Mouse (Mus musculus) kidney, postnatal 10 days (tissue): ENCODE measurements around the gene Arhgef16.
A peak's percentile ranks its signal among the peaks of the same experiment; 100 is the strongest.

ENCODE experiments used
- DNase-seq: peaks from one replicate; pipeline ENCODE4 v3.0.0; 2021; ENCODE audit warnings: mixed read lengths

Gene Arhgef16

DNA sequence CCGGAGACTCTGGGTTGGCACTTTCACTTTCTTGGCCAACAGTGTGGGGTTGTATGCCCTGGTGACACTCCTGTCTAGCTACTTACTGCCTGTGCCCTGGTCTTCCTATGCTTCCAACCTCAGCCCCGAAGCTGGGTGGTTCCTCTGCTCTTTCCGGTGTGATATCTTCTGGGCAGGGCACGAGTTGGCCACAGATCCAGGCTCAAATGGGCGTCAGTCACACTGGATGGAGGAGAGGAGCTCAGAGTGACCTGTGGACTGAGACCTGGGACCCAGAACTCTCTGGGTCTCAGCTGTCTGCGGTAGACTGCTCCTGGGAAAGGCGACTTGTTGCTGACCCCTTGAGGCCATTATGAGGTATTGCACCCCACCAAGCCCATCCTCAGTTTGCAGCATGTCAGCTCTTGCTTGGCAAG, at the start of gene Arhgef16:
TSS of gene Arhgef16 (minus strand) at position 211 of the 416 bp plus-strand sequence.
- DNase-seq: peak; percentile 69

DNA sequence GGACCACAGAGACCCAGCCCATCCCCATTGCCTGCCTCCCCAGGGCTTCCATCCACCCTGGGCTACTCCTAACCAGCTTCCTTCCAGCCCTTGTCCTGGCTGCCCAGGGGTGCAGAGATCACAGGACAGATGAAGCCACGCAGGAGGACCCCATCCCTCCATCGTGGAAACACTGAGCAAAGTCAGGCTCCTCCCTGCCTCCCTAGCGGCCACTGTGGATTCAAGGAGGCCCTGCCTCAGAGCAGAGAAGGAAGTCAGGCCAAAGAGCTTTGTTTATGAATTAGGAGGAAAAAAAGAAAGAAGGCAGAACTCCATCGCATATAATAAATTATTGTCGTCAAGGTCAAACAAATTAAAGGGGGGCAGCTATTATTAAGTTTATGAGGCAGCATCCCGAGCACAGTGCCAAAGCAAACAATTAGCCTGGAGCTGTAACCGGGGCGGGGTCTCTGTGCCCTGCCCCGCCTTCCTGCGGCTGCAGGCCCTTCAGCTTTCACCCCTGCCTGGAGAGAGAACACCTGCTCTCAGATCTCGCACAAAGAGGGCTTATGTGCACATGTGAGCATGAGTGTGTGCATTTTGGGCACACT, 46.8 kb upstream of the Arhgef16 start:
- peak; percentile 79 for DNase-seq

DNA sequence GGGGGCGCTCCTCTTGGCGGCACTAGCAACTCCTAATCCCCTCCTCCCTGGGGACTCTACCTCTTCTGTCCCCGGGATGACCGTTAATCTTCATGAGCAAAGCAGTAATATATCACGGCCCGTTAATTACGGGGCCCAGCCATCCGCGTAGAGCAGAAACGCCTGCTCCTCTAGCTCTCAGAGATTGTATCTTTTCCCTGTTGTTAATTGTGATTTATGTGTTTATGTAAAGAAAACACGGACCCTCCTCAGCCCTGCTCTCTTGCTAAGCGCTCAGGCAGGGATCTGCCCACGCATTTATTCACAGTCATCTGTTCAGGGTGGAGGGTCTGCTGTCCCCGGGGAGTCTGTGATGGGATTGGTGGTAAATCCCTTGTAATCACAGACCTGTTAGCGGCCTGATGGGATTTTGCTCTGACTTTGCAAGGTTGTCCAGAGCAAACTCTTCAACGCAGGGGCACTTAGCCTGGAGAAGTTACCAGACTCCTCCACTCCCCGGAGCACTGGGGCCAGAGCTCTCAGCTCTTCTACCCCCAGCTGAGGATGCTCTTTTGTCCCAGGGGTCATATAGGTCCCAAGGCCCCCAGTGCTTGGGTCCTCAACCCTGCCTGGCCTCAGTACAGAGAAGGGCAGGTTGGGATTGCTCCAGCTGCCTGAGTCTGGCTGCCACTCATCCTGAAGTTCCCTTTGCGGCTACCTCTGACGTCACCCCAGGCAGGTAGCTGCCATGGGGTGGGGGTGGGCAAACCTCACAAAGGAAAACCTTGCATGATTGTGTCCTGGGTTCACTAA, 45.5 kb upstream of the Arhgef16 start:
- peak; percentile 34 for DNase-seq

DNA sequence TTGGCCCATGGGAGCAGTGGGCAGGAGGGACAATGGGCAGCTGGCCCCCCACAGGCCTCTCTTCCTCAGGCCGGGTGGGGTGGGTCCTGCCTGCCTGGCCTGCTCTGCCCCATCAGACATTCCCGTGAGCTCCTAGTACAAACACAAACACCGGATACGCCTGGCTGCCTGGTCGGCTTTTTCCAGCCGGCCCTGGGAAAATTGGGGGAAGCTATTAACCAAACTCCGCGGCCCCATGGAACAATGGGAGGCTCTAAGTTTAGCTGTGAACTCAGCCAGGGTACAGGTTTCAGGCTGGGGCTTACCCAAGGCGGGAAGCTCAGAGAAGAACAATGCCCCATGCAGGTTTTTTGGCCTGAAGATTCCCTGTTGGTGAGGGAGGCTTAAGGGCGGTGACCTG, 35.2 kb upstream of the Arhgef16 start:
- DNase-seq: peak; percentile 70

DNA sequence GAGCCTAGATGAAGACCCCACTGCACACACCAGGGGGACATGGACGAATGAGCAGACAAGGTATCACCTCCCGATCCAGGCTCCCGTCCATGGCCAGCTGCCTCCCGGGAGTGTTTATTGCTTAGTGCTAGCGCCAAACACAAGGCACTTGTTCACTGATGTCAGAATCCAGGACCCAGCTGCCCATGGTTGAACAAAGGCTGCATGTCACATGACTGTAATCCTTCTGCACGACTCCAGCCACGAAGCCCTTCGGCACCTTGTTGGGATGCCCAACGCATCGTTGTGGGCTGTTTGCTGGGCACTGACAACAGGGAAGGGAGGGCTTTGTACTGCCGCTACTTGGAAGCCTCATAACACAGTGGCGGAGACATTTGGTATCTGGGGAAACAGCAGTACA, 34.3 kb upstream of the Arhgef16 start, which contains the start of gene B230104I21Rik:
TSS of gene B230104I21Rik (plus strand) at position 367 of the 400 bp plus-strand sequence.
- DNase-seq: no peak

DNA sequence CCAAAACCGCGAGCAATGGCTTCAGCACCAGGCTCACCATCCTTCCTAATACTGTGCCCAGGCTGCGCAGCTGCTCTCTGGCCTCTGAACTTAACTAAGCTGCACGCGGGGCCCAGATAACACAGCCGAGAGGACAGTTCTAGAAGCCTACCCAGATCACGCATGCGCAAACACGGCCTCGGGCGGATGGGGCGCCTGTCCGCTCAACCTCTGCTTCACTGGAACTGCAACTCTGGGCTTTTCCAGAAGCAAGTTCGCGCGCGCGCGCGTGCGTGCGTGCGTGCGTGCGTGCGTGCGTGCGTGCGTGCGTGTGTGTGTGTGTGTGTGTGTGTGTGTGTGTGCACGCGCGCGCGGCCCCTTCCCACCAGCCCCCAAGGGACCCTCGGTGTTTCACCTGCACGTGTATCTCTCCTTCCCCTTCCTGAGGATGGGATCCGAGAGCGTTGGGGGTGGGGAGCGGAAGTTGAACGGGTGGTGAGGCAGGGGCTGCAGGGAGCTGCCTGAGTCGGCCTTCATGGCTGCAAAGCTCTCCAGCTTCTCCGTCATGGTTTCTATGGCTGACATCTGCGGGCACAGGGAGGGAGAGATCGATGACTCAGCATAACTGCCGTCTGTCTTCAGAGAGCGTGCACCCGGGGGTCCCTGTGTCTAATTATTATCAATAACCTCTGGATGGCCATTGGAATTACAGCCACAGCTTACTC, 33.4 kb upstream of the Arhgef16 start:
- peak; percentile 47 for DNase-seq

DNA sequence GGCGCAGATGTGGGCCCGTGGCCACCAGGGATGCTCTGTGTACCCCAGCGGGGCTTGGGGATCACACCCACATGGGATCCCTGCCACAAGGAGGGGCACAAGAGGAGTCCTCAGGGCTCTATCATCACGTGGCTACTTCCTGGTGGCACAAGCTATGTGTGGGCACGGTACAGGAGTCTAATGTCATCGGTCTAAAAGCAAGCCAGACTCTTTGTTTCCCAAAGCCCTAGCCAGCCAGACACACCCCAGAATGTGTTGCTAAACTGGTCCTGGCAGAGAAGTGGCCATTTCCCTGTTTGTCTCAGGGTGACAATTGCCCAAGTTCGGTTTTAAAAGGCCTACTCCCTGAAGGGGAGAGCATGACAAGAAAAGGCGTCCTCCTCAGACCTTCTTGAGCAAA, 31.8 kb upstream of the Arhgef16 start:
- no peak for DNase-seq

DNA sequence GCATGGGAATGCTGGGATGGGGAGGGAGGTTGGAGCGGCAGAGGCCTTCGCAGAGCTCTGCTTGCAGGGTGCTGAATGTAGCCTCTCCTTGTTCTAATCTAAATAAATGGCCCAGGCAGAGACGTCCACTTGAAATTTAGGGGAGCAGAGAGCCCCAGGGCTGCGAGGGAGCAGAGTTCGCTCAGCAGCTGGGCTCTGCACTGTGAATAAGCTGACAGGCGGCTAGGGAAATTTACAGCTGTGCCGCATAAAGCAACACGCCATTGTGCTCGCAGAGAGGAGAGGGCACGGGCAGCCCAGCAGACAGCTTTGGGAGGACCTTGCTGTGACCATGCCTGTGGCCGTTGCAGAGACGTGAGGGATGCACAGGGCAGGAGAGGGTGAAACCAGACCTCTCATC, 29.8 kb upstream of the Arhgef16 start:
- DNase-seq: peak; percentile 38

DNA sequence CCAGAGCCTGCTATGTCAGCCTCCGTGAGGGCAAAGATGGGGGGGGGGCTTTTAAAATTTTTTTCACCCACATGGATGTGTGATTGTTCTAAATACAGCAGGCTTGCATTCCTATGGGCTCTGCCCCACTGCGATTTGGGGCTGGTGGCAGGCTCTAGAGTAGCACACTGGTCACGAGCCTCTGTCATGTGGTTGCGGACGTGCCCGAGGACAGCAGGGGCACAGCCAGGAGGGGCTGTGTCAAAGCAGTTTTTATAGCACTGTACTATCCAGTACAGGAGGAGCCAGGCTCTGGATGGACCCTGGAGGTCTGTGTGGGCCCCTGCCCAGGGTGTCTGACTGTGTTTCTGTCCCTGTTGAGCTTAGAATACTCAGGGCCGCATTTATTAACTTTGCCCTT, 28.5 kb upstream of the Arhgef16 start:
- no peak for DNase-seq

DNA sequence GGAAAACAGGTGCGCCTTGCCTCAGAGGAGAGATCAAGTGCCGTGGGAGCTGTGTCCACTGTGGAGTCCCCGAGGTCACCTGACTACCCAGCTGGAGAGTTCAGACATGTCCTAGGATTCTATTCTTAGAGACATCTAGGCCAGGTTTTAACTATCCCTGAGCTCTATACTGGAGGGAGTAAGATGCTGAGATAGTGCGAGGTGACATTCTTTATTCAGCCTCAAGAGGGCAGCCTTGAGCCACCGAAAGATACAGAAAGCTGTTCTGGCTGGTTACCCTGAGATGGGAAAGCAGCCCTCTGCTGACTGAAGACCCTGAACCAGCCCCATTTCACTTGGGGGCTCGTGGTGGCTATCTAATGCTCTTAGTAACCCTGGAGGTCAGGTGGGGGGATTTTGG, 27.4 kb upstream of the Arhgef16 start:
- DNase-seq: peak; percentile 83

DNA sequence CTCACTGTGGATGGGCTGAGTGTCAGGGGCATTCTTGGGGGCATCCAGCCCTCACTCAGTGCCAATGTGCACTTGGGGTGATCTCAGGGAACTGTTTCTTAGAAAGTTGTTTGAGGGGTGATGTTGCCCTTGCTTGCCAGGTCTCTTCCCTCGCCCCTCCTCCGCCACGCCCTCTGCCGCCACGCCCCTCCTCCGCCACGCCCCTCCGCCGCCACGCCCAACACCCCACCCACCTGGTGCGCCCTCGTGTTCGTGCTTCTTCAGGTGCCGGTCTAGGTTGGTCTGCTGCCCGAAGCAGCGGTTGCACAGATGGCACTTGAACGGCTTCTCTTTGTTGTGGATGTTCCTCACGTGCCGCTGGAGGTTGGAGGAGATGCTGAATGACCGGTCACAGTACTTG, 27.0 kb upstream of the Arhgef16 start:
- DNase-seq: no peak

DNA sequence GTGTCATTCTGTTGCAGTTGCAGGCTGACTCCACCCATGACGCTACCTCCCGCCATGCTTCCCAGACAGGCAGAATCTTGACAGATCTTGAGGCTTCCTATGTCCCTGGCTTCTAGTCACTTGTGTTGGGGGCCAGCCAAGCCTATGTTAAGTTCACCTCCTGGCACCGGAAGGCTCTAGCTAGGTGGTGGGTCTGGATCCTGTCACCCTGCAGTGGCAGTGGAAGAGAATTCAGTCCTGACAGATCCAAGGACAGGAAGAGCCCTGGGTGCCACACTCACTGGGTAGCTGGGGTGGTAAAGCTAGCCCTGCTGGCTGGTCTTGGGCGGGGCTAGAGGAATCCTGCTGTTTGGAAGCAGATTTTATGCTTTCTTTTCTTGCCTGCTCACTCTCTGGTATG, 23.9 kb upstream of the Arhgef16 start:
- no peak for DNase-seq

DNA sequence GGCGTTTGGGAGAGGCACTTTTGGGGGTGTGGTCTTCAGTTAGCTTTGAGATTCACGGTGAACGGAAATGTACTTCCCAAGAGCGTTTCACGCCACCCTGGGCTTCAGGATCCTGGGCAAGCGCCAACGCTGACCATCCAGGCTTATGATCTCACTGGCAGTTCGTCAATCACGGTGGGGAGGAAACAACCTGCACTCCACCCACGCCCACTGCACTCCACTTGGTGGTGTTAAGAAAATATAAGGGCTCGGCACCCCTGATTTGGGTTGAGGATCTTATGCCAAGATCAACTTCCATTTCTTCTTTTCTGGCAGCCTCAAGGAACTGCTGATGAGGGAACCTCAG, 12.1 kb upstream of the Arhgef16 start:
- DNase-seq: no peak

DNA sequence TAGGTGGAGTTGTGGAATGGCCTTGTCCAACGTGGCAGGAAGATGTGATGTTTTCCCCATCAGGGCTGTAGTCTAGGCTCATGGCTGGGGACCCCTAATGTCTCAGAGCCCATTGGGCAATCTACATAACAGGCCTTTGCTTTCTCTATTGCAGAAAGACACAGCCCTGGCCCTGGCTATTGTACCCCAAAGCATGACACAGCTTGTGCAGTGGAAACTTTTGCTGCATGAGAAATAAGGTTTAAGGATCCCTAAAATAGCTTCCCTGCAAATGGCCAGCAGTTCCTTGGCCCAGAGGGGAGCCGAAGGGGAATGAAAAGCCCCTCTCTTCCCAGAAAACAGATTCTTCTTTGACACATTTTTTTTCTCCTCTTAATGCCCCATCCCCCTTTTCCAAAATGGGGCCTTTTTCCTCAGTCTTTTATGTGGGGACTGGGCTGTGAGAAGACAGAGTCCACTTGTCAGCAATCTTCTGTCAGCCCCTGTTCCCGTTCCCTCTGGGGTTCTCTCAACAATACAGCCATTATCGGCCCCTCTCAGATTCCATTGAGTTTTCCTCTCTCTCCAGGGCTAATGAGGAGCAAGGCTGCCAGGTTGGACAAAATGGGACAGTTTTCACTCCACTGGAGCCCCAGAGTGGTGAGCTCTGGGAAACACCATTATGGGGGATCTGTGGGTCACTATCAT, 11.6 kb upstream of the Arhgef16 start:
- DNase-seq: no peak

DNA sequence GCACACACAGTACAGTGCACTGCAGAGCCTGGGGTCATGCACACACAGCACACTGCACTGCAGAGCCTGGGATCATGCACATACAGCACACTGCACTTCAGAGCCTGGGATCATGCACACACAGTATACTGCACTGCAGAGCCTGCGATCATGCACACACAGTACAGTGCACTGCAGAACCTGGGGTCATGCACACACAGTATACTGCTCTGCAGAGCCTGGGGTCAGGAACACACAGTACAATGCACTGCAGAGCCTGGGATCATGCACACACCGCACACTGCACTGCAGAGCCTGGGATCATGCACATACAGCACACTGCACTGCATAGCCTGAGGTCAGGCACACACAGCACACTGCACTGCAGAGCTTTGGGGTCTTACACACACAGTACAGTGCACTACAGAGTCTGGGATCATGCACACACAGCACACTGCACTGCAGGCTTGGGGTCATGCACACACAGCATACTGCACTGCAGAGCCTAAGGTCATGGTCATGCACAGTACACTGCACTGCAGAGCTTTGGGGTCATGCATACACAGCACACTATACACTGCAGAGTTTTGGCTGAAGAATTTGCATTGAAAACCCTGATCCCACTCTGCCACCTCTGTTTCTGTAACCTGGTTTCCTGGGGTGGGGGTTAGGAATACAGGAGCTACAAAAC, 10.8 kb upstream of the Arhgef16 start:
- DNase-seq: no peak

DNA sequence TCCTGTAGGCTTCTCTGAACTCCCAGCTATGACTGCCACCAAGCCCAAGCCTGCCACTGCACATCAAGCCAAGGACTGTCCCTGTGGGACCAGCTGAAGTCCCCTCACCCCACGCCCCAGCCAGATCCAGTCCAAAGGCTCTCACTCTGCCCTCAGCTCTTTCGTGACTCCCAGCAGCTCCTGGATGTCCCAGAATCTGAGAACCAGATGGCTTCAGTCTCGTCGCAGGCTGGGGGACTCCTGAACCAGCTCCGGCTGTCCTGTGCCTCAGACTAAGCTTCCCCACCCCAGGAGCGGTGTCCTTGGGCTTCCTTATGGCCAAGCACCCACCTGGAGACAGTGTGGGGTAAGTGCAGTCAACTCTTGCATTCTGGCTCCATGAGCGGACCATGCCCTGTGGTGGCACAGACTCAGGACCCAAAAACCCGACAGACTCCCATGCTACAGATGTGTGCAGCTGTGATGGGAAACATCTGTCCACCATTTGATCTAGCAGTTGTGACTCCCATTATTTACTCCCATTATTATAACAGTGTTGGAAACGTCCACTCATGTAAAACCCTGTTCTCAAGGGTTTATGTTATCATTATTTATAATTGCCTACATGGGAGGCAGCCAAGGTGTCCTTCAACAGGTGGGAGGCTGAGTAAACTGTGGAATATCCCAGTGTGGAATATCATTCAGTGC, 9.2 kb upstream of the Arhgef16 start:
- no peak for DNase-seq

DNA sequence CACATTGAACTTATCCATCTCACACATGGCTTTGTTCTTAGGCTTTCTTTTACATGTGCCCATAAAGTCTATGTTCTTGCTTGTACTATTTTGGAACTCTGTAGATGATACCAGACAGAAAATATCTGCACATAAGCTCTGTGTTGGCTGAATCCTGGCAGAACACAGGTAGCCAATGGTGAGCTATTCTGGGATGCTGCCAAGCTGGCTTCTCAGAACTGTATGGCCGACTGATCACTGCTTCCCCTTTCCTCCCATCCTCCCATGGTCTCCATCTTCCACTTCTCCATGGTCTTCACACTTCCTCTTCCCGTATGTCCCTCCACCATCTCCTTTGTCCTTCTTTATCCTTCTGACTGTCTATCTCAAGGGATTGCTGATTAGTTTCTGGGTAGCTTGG, 7.7 kb upstream of the Arhgef16 start:
- no peak for DNase-seq

DNA sequence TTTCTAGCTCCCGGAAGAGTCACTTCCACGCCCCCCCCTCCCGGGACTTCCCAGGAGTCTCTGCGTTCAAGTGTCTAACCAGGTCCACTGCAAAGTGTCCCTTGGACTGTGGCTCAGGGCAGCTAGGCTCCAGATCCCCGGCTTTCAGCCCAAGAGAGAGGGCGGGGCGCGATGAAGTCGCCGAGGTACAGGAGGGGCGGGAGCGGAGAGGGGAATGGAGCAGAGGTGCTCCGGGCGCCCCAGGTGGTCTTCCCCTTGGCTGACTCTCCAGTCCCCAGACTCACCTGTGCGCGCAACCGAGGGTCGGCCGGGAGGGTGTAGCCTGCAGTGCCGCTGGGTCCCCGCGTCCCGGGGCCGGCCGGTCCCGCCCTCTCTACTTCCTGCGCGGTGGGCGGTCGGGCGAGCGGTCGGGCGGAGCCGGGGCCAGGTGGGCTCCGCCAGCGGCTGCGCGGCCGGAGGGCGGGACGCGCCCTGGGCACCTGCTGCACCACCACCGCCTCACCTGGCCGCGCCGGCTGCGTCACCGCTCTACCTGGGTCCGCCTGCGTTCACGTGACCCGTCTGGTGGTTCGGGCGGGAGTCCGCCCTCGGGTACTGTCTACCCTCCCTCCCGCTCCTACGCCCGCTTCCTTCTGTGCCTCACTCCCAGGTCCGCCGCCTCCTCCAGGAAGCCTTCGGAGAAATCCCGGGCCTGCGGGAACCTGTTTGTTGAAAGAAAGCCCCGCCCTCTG, 1.8 kb downstream of the Arhgef16 start:
- peak; percentile 82 for DNase-seq

DNA sequence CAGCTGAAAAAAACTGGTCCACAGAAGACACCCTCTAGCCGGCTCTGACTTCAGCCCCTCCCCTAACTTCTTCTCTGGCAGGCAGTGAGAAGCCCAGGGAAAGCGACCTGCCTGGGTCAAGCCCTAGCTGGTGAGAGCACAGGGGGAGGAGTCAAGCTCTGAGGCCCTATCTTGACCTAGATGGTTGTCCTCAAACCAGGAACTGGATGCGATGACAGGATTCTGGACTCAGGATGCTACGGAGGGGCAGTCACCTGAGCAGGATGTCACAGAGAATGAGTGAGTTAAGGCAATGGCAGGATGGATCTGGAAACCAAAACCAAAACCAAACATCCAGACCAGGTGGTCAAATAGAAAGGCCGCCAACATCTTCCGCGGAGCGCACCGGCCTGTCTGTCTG, 3.7 kb downstream of the Arhgef16 start:
- peak; percentile 70 for DNase-seq

DNA sequence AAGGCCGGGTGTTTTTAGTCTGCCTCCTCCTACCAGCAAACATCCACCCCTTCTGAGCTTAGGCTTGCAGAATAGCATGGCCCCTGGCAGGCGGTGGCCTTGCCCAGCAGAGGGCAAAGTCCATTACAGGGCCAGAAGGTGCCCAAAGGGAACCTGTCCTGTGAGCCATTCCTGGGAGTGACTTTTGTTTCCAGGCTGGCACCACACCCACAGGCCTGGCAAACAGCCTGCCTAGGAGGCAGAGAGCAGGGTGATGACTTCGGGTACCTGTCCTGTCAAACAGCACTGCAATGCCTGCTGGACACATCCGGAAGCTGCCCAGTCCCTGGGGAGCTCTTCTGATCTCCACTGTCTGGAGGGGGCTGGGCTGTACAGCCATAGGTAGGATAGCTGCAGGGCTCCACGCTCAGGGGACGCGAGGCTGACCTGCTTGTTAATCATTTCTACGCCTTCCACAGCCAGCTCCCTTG, 7.2 kb downstream of the Arhgef16 start:
- peak; percentile 77 for DNase-seq

DNA sequence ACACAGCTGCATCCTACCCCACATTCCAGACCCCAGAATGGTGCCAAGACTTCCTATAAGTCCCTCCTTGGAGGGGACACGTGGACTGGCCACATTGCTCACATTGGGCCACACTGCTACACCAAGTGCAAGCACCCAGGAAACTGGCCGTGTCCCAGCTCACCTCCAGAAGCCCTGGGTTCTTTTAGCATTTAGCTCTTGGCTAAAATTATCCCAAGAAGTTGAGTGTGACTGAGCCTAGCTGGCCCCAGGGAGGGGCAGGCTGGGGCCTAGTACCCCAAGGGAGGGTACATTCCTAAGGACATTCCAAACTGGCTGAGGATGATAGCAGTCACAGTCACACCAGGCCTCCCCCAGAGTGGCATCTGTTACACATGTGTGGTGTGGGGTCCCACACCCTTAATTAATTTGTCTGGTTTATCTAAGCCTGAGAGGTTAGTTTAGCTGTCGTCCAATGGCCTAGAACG, 7.7 kb downstream of the Arhgef16 start:
- DNase-seq: peak; percentile 29
